Mouse (Mus musculus) liver, postnatal 0 days (tissue): ENCODE measurements around the gene Gm17535. TPM values are rescaled to one million over a fixed set of nuclear protein-coding genes. Genes with fewer than 3 reads are reported as not detected.
"Not testable (repeated sequence)": the region's sequence is repeated elsewhere in the genome, so short reads cannot be mapped to it uniquely, and the experiment has no call there.

ENCODE experiments used
- ATAC-seq: fragments of 200-750 bp; cut with Nextera tagmentation; 2 replicates; pipeline ENCODE4 v1.8.0; 2017; ENCODE audit warnings: mild to moderate bottlenecking, moderate library complexity
- DNase-seq: peaks from one replicate; pipeline ENCODE4 v3.0.0-alpha.2; 2016
- H3K27ac ChIP-seq: fragments of 300-500 bp; sonication (generic); 2 replicates; pipeline ENCODE4 v1.5.1; 2014; ENCODE audit warnings: antibody characterized with exemption, moderate library complexity, mild to moderate bottlenecking, low read depth
- H3K27me3 ChIP-seq: fragments of 300-500 bp; sonication (generic); 2 replicates; pipeline ENCODE4 v1.6.1; 2014; ENCODE audit warnings: low read length, control low read depth, mixed read lengths; ENCODE audit not compliant: insufficient read depth
- H3K36me3 ChIP-seq: fragments of 300-500 bp; sonication (generic); replicated peaks from 2 replicates; pipeline ENCODE4 v1.6.1; 2014; ENCODE audit warnings: mild to moderate bottlenecking, control low read depth, low read length, moderate library complexity, mixed read lengths; ENCODE audit not compliant: insufficient read depth
- H3K4me1 ChIP-seq: fragments of 300-500 bp; sonication (generic); 2 replicates; pipeline ENCODE4 v1.6.1; 2014; ENCODE audit warnings: antibody characterized with exemption, mild to moderate bottlenecking, control low read depth; ENCODE audit not compliant: insufficient read depth
- H3K4me2 ChIP-seq: fragments of 300-500 bp; sonication (generic); 2 replicates; pipeline ENCODE4 v1.6.1; 2014; ENCODE audit warnings: low read depth, mild to moderate bottlenecking, low read length, moderate library complexity, mixed read lengths
- H3K4me3 ChIP-seq: fragments of 300-500 bp; sonication (generic); 2 replicates; pipeline ENCODE4 v1.5.1; 2014; ENCODE audit warnings: low read depth, low read length
- H3K9ac ChIP-seq: fragments of 300-500 bp; sonication (generic); replicated peaks from 2 replicates; pipeline ENCODE4 v1.6.1; 2014; ENCODE audit warnings: mild to moderate bottlenecking, moderate library complexity
- H3K9me3 ChIP-seq: fragments of 300-500 bp; sonication (generic); 2 replicates; pipeline ENCODE4 v1.6.1; 2016; ENCODE audit warnings: mild to moderate bottlenecking, control low read depth, low read length, mixed read lengths
- CTCF ChIP-seq: sonication (generic); IDR thresholded peaks from 2 replicates; pipeline ENCODE4 v1.5.1; 2016; ENCODE audit warnings: antibody characterized with exemption, low read depth
- EP300 ChIP-seq: IDR thresholded peaks from 2 replicates; pipeline ENCODE4 v1.6.1; 2016; ENCODE audit warnings: antibody characterized with exemption, low read depth, mild to moderate bottlenecking
- WGBS: fragments of 180-500 bp; shearing (Covaris S2); extraction: QIAGEN DNeasy Blood & Tissue Kit; methylation state at CpG from one replicate; pipeline ENCODE4 v1.1.7; 2014; ENCODE audit not compliant: insufficient replicate concordance; 5-methylcytosine and 5-hydroxymethylcytosine counted together
- polyA plus RNA-seq: library from polyadenylated mRNA; unstranded; fragments of >200 nt; fragmentation: Nextera tagmentation; extraction: Ambion mirVana; gene quantifications from 2 replicates; pipeline ENCODE4 v1.2.1, GENCODE M21; 2015

Gene Gm17535
- polyA plus RNA-seq: not detected in 2 replicates

DNA sequence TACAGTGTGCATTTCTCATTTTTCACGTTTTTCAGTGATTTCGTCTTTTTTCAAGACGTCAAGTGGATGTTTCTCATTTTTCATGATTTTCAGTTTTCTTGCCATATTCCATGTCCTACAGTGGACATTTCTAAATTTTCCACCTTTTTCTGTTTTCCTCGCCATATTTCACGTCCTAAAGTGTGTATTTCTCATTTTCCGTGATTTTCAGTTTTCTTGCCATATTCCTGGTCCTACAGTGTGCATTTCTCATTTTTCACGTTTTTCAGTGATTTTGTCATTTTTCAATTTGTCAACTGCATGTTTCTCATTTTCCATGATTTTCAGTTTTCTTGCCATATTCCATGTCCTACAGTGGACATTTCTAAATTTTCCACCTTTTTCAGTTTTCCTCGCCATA is at the start of gene Gm17535:
Gm17535 (plus strand) TSS at position 301 of the 400 bp plus-strand sequence.
- WGBS: no CpG with 5 or more reads among the region's 8 CpGs
- not testable (repeated sequence) for H3K4me1 ChIP-seq, H3K4me2 ChIP-seq, DNase-seq, H3K9ac ChIP-seq, H3K27me3 ChIP-seq, H3K4me3 ChIP-seq, ATAC-seq, H3K36me3 ChIP-seq, H3K9me3 ChIP-seq, H3K27ac ChIP-seq

DNA sequence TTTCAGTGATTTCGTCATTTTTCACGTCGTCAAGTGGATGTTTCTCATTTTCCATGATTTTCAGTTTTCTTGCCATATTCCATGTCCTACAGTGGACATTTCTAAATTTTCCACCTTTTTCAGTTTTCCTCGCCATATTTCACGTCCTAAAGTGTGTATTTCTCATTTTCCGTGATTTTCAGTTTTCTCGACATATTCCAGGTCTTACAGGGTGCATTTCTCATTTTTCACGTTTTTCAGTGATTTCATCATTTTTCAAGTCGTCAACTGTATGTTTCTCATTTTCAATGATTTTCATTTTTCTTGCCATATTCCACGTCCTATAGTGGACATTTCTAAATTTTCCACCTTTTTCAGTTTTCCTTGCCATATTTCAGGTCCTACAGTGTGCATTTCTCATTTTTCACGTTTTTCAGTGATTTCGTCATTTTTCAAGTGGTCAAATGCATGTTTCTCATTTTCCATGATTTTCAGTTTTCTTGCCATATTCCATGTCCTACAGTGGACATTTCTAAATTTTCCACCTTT is 33.9 kb upstream of the Gm17535 start, which contains the start of gene Gm10722:
Gm10722 (plus strand) TSS at position 478 of the 528 bp plus-strand sequence.
- not testable (repeated sequence) for ATAC-seq, H3K27me3 ChIP-seq, H3K9ac ChIP-seq, H3K36me3 ChIP-seq, H3K4me1 ChIP-seq, H3K9me3 ChIP-seq, H3K4me2 ChIP-seq, H3K27ac ChIP-seq, H3K4me3 ChIP-seq
- WGBS: 62% methylated on average over 12 of the region's 12 CpGs
- peak; percentile 12 for DNase-seq

DNA sequence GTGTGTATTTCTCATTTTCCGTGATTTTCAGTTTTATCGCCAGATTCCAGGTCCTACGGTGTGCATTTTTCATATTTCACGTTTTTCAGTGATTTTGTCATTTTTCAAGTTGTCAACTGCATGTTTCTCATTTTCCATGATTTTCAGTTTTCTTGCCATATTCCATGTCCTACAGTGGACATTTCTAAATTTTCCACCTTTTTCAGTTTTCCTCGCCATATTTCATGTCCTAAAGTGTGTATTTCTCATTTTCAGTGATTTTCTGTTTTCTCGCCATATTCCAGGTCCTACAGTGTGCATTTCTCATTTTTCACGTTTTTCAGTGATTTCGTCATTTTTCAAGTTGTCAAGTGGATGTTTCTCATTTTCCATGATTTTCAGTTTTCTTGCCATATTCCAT is 33.4 kb upstream of the Gm17535 start:
- not testable (repeated sequence) for H3K4me2 ChIP-seq, H3K9me3 ChIP-seq, DNase-seq, H3K9ac ChIP-seq, H3K36me3 ChIP-seq, H3K27ac ChIP-seq, ATAC-seq, H3K27me3 ChIP-seq, H3K4me3 ChIP-seq, H3K4me1 ChIP-seq
- 59% methylated on average over 8 of the region's 8 CpGs for WGBS

DNA sequence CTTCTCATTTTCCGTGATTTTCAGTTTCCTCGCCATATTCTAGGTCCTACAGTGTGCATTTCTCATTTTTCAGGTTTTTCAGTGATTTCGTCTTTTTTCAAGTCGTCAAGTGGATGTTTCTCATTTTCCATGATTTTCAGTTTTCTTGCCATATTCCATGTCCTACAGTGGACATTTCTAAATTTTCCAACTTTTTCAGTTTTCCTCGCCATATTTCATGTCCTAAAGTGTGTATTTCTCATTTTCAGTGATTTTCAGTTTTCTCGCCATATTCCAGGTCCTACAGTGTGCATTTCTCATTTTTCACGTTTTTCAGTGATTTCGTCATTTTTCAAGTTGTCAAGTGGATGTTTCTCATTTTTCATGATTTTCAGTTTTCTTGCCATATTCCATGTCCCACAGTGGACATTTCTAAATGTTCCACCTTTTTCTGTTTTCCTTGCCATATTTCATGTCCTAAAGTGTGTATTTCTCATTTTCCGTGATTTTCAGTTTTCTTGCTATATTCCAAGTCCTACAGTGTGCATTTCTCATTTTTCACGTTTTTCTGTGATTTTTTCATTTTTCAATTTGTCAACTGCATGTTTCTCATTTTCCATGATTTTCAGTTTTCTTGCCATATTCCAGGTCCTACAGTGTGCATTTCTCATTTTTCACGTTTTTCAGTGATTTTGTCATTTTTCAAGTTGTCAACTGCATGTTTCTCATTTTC is 32.3 kb upstream of the Gm17535 start:
- H3K9ac ChIP-seq: not testable (repeated sequence)

DNA sequence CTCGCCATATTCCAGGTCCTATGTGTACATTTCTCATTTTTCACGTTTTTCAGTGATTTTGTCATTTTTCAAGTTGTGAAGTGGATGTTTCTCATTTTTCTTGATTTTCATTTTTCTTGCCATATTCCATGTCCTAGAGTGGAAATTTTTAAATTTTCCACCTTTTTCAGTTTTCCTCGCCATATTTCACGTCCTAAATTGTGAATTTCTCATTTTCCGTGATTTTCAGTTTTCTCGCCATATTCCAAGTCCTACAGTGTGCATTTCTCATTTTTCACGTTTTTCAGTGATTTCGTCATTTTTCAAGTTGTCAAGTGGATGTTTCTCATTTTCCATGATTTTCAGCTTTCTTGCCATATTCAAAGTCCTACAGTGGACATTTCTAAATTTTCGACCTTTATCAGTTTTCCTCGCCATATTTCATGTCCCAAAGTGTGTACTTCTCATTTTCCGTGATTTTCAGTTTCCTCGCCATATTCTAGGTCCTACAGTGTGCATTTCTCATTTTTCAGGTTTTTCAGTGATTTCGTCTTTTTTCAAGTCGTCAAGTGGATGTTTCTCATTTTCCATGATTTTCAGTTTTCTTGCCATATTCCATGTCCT is 31.5 kb upstream of the Gm17535 start, which contains the start of gene Gm11168:
Gm11168 (plus strand) TSS at position 553 of the 603 bp plus-strand sequence.
- not testable (repeated sequence) for H3K27ac ChIP-seq, H3K9ac ChIP-seq, H3K27me3 ChIP-seq, H3K4me2 ChIP-seq, DNase-seq, H3K4me3 ChIP-seq, ATAC-seq, H3K9me3 ChIP-seq, H3K4me1 ChIP-seq, H3K36me3 ChIP-seq
- 65% methylated on average over 6 of the region's 14 CpGs for WGBS

More for the DNA sequence above, 32.3 kb upstream of the Gm17535 start:
- H3K36me3 ChIP-seq, H3K9me3 ChIP-seq, H3K27ac ChIP-seq, H3K4me2 ChIP-seq, H3K4me1 ChIP-seq, H3K4me3 ChIP-seq, H3K27me3 ChIP-seq: not testable (repeated sequence)
- ATAC-seq: peak; percentile 72
- peak; percentile 13 for DNase-seq
- 0 out of 2 replicates have a peak, but pooled peaks have one; percentile 8 for TF ChIP-seq EP300
- peak; percentile 12; the same call in 1 of the 2 replicates for TF ChIP-seq CTCF
- WGBS: 48% methylated on average over 8 of the region's 11 CpGs

DNA sequence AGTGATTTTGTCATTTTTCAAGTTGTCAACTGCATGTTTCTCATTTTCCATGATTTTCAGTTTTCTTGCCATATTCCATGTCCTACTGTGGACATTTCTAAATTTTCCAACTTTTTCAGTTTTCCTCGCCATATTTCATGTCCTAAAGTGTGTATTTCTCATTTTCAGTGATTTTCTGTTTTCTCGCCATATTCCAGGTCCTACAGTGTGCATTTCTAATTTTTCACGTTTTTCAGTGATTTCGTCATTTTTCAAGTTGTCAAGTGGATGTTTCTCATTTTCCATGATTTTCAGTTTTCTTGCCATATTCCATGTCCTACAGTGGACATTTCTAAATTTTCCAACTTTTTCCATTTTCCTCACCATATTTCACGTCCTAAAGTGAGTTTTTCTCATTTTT is 28.2 kb upstream of the Gm17535 start:
- 79% methylated on average over 1 of the region's 5 CpGs for WGBS
- not testable (repeated sequence) for H3K4me1 ChIP-seq, H3K27me3 ChIP-seq, DNase-seq, H3K9me3 ChIP-seq, H3K36me3 ChIP-seq, ATAC-seq, H3K4me3 ChIP-seq, H3K9ac ChIP-seq, H3K4me2 ChIP-seq, H3K27ac ChIP-seq

DNA sequence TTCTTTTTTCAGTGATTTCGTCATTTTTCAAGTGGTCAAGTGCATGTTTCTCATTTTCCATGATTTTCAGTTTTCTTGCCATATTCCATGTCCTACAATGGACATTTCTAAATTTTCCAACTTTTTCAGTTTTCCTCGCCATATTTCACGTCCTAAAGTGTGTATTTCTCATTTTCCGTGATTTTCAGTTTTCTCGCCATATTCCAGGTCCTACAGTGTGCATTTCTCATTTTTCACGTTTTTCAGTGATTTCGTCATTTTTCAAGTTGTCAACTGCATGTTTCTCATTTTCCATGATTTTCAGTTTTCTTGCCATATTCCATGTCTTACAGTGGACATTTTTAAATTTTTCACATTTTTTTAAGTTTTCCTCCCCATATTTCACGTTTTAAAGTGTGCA is 27.8 kb upstream of the Gm17535 start:
- not testable (repeated sequence) for H3K4me1 ChIP-seq, H3K36me3 ChIP-seq, H3K4me3 ChIP-seq, H3K27me3 ChIP-seq, DNase-seq, H3K9me3 ChIP-seq, H3K4me2 ChIP-seq, H3K9ac ChIP-seq, H3K27ac ChIP-seq
- 61% methylated on average over 7 of the region's 8 CpGs for WGBS
- peak; percentile 54 for ATAC-seq

DNA sequence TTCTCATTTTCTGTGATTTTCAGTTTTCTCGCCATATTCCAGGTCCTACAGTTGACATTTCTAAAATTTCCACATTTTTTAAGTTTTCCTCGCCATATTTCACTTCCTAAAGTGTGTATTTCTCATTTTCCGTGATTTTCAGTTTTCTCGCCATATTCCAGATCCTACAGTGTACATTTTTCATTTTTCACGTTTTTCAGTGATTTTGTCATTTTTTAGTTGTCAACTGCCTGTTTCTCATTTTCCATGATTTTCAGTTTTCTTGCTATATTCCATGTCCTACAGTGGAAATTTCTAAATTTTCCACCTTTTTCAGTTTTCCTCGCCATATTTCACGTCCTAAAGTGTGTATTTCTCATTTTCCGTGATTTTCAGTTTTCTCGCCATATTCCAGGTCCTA is 27.1 kb upstream of the Gm17535 start:
- DNase-seq: not testable (repeated sequence)

DNA sequence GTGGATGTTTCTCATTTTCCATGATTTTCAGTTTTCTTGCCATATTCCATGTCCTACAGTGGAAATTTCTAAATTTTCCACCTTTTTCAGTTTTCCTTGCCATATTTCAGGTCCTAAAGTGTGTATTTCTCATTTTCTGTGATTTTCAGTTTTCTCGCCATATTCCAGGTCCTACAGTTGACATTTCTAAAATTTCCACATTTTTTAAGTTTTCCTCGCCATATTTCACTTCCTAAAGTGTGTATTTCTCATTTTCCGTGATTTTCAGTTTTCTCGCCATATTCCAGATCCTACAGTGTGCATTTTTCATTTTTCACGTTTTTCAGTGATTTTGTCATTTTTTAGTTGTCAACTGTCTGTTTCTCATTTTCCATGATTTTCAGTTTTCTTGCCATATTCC is 25.1 kb upstream of the Gm17535 start:
- not testable (repeated sequence) for H3K27me3 ChIP-seq, DNase-seq, H3K9ac ChIP-seq, H3K4me3 ChIP-seq, H3K4me1 ChIP-seq, H3K4me2 ChIP-seq, H3K9me3 ChIP-seq, H3K27ac ChIP-seq, H3K36me3 ChIP-seq
- WGBS: no CpG with 5 or more reads among the region's 5 CpGs
- ATAC-seq: peak; percentile 14; the same call in 1 of the 2 replicates

More for the DNA sequence above, 27.1 kb upstream of the Gm17535 start:
- not testable (repeated sequence) for H3K4me3 ChIP-seq, H3K27me3 ChIP-seq, H3K36me3 ChIP-seq, H3K4me1 ChIP-seq, H3K9ac ChIP-seq, H3K9me3 ChIP-seq, ATAC-seq, H3K27ac ChIP-seq, H3K4me2 ChIP-seq
- 73% methylated on average over 6 of the region's 9 CpGs for WGBS
